Mouse (Mus musculus) forebrain, embryonic 12.5 days (tissue): ENCODE measurements around the gene Sh3bp4. TPM values are rescaled to one million over a fixed set of nuclear protein-coding genes. Genes with fewer than 3 reads are reported as not detected.

ENCODE experiments used
- ATAC-seq: fragments of 200-750 bp; cut with Nextera tagmentation; 2 replicates; pipeline ENCODE4 v1.8.0; 2017; ENCODE audit warnings: moderate TSS enrichment; ENCODE audit not compliant: low FRiP score
- H3K27ac ChIP-seq: fragments of 300-500 bp; sonication (generic); 2 replicates; pipeline ENCODE4 v1.5.1; 2016; ENCODE audit warnings: mild to moderate bottlenecking
- H3K27me3 ChIP-seq: fragments of 300-500 bp; sonication (generic); 2 replicates; pipeline ENCODE4 v1.6.1; 2016; ENCODE audit warnings: mild to moderate bottlenecking
- H3K36me3 ChIP-seq: fragments of 300-500 bp; sonication (generic); replicated peaks from 2 replicates; pipeline ENCODE4 v1.6.1; 2016; ENCODE audit warnings: mild to moderate bottlenecking
- H3K4me1 ChIP-seq: fragments of 300-500 bp; sonication (generic); 2 replicates; pipeline ENCODE4 v1.6.1; 2016
- H3K4me2 ChIP-seq: fragments of 300-500 bp; sonication (generic); 2 replicates; pipeline ENCODE4 v1.6.1; 2016; ENCODE audit warnings: mild to moderate bottlenecking, moderate library complexity
- H3K4me3 ChIP-seq: fragments of 300-500 bp; sonication (generic); replicated peaks from 2 replicates; pipeline ENCODE4 v1.5.1; 2016; ENCODE audit warnings: mild to moderate bottlenecking
- H3K9ac ChIP-seq: fragments of 300-500 bp; sonication (generic); 2 replicates; pipeline ENCODE4 v1.6.1; 2016; ENCODE audit warnings: mild to moderate bottlenecking
- H3K9me3 ChIP-seq: fragments of 300-500 bp; sonication (generic); 2 replicates; pipeline ENCODE4 v1.6.1; 2016
- WGBS: fragments of 180-500 bp; shearing (Covaris S2); methylation state at CpG from one replicate; pipeline ENCODE4 v1.1.7; 2016; 5-methylcytosine and 5-hydroxymethylcytosine counted together
- polyA plus RNA-seq: library from polyadenylated mRNA; unstranded; fragments of >200 nt; fragmentation: Nextera tagmentation; extraction: Ambion mirVana; gene quantifications from 2 replicates; pipeline ENCODE4 v1.2.1, GENCODE M21; 2016

The Sh3bp4 gene
- 26.5 and 27.1 TPM in 2 replicates for polyA plus RNA-seq

GRCm38 (mm10) chr1:89070103-89070700 lies at the start of gene Sh3bp4:
Gene Sh3bp4 (plus strand): TSS chr1:89070415.
- under 1% methylated on average over 49 of the region's 63 CpGs for WGBS

GRCm38 (mm10) chr1:89022997-89023396 lies 47.2 kb upstream of the Sh3bp4 start:
- no peak overlapping the region for H3K9ac ChIP-seq

More at GRCm38 (mm10) chr1:89070103-89070700, at the start of gene Sh3bp4:
- Histone ChIP-seq H3K4me1 (peaks cover 46% of the 10 kb centered on the region), H3K9ac (peak within 1 kb of the TSS; percentile 91), H3K4me3 (peak within 1 kb of the TSS; percentile 85), H3K4me2 (peak within 1 kb of the TSS; percentile 72), H3K9me3 (no peaks in the 10 kb centered on the region), H3K36me3 (no peaks in the 10 kb centered on the region), H3K27me3 (no peaks in the 10 kb centered on the region), H3K27ac (peak within 1 kb of the TSS; percentile 82)
- peak; percentile 93 for ATAC-seq

DNA sequence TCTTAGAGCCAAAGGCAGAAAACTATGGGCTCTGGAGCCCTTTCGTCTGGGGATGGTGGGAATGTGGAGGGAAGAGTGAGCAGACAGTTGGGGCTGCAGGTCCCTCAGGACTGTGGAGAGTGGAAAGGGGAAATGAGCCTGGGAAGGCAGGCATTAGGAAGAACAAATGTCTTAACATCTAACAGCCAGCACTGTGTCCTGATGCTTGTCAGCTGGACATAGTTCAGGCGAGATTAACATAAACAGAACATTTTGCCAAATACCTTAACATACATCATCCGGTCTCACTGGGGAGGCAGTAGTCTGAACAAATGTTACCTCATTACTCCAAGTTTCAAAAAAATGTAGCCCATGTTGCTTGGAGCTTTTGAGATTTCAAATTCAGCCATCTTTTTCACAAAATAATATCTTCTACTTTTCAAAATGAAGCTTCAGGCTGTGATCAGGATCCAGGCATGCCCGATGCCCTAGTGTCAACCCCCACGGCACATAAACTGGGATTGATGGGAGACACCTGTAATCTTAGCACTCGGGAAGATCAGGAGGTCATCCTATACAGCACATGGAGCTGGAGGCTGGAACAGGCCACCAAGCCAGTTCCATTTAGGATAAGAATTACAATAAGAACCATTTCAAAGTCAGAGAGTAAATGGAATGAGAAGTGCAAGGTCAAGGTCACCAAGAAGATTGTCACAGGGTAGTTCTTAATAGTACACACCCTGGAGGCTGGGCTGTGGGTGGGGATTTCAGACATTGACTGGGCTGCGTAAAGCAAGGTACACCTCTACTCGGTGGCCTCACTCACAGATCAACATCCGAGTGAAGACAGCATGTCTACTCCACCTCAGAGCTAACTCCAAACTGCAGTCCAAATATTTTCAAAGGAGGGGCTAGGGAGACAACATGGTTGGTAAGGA lies 45.3 kb upstream of the Sh3bp4 start:
- H3K27ac ChIP-seq = no peak overlapping the region
- H3K27me3 ChIP-seq = no peaks in the 10 kb centered on the region
- no peaks in the 10 kb centered on the region for H3K9me3 ChIP-seq
- H3K4me1 ChIP-seq = peaks cover 4% of the 10 kb centered on the region; the same call in 1 of the 2 replicates
- no peak overlapping the region for H3K9ac ChIP-seq
- WGBS = 82% methylated on average over 9 of the region's 9 CpGs
- ATAC-seq = no peak
- H3K4me3 ChIP-seq = no peak overlapping the region
- no peaks in the 10 kb centered on the region for H3K36me3 ChIP-seq
- H3K4me2 ChIP-seq = no peak overlapping the region

More at GRCm38 (mm10) chr1:89022997-89023396, 47.2 kb upstream of the Sh3bp4 start:
- WGBS = 85% methylated on average over 7 of the region's 7 CpGs
- H3K27ac ChIP-seq = no peak overlapping the region
- ATAC-seq = no peak
- H3K4me3 ChIP-seq = no peak overlapping the region
- no peaks in the 10 kb centered on the region for H3K36me3 ChIP-seq
- no peaks in the 10 kb centered on the region for H3K27me3 ChIP-seq
- H3K9me3 ChIP-seq = no peaks in the 10 kb centered on the region
- peaks cover 4% of the 10 kb centered on the region; the same call in 1 of the 2 replicates for H3K4me1 ChIP-seq
- H3K4me2 ChIP-seq = no peak overlapping the region

DNA sequence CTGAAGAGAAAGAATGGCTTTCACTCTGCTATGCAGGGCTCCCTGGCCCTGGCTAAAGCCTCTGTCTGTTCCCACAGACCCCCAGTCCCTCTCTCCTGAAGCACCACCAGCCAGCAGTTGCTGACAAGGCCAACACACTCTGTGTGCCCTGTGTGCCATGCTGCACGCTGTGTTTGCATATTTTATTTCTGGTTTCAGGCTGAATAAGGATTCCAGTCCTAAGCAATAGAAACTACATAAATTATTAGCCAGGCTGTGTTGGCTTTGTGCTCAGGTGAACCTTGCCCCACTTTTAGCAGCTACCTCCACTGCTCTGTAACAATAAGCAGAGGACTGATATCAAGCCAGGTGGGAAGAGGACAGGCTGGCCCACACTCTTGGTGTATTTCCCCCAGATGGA lies 44.2 kb upstream of the Sh3bp4 start:
- WGBS = 83% methylated on average over 1 of the region's 1 CpGs
- Histone ChIP-seq H3K27ac (no peak overlapping the region), H3K9me3 (no peaks in the 10 kb centered on the region), H3K9ac (no peak overlapping the region), H3K4me2 (no peak overlapping the region), H3K4me1 (peaks cover 4% of the 10 kb centered on the region; the same call in 1 of the 2 replicates), H3K27me3 (no peaks in the 10 kb centered on the region), H3K36me3 (no peaks in the 10 kb centered on the region), H3K4me3 (no peak overlapping the region)
- no peak for ATAC-seq

DNA sequence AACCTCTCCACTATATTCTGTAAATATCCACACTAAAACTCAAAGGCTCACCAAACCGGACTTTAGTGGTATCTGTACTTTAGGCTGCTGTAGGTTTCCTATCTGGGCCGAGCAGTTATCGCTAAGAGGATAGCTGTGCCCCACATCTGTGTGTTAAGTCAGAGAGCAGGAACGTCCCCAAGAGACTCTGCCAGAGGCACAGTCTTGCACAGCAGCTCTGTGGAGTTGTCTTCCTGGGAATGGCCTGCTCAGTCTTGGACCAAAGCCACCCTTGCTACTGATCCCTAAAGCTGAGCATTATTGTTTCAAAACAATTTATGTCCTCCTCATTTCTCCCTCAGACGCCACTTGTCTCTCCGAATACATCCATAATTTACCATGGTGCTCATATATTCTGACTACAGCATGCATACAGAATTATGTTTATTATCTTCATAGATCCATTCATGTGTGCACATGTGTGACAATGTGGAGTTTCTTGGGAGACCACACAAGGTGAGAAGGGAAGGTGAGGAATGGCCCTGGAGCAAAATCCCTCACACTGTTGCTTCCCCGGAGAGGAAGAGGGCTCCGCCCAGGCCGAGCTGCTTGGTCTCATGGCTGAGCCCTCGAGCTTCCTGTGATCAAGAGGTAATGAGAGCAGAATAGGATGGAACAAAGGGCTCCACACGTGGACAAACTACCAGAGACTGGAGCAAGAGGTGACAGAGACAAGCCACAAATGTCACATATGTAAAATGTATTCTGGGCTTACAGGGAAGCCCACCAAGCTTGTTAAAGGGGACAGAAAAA lies 40.9 kb upstream of the Sh3bp4 start:
- no peaks in the 10 kb centered on the region for H3K36me3 ChIP-seq
- H3K27me3 ChIP-seq = no peaks in the 10 kb centered on the region
- no peak for ATAC-seq
- 78% methylated on average over 11 of the region's 11 CpGs for WGBS
- no peaks in the 10 kb centered on the region for H3K9me3 ChIP-seq
- H3K4me3 ChIP-seq = no peak overlapping the region
- H3K4me2 ChIP-seq = no peak overlapping the region
- H3K4me1 ChIP-seq = peaks cover 4% of the 10 kb centered on the region; the same call in 1 of the 2 replicates
- no peak overlapping the region for H3K9ac ChIP-seq
- no peak overlapping the region for H3K27ac ChIP-seq

DNA sequence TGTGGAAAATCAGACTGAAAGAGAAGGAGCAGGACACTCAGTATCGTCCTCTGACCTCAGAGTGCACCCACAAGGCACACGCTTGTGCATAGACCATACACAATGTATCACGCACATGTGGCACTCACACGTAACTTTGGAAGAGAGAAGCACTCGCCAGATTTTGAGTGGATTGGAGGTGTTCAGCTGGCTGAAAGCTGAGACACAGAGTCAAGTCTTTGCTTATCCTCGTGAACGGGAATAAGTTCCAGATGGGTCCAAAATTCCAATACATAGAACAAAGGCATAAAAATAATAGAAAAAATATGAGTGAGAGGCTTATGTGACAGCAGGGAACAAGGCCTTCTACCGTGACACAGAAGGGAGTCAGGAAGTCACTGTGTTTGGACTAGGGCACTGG lies 36.6 kb upstream of the Sh3bp4 start:
- Histone ChIP-seq H3K27ac (no peak overlapping the region), H3K36me3 (no peaks in the 10 kb centered on the region), H3K4me3 (no peak overlapping the region), H3K9ac (no peak overlapping the region), H3K9me3 (no peaks in the 10 kb centered on the region), H3K4me2 (no peak overlapping the region), H3K27me3 (no peaks in the 10 kb centered on the region), H3K4me1 (no peaks in the 10 kb centered on the region)
- no peak for ATAC-seq
- 79% methylated on average over 8 of the region's 8 CpGs for WGBS

GRCm38 (mm10) chr1:89034061-89034460 lies 36.2 kb upstream of the Sh3bp4 start:
- H3K4me1 ChIP-seq = no peaks in the 10 kb centered on the region
- H3K4me2 ChIP-seq = no peak overlapping the region
- ATAC-seq = no peak
- no peaks in the 10 kb centered on the region for H3K27me3 ChIP-seq
- H3K9ac ChIP-seq = no peak overlapping the region
- no peak overlapping the region for H3K27ac ChIP-seq
- no peaks in the 10 kb centered on the region for H3K36me3 ChIP-seq
- 71% methylated on average over 4 of the region's 4 CpGs for WGBS
- H3K4me3 ChIP-seq = no peak overlapping the region
- no peaks in the 10 kb centered on the region for H3K9me3 ChIP-seq

DNA sequence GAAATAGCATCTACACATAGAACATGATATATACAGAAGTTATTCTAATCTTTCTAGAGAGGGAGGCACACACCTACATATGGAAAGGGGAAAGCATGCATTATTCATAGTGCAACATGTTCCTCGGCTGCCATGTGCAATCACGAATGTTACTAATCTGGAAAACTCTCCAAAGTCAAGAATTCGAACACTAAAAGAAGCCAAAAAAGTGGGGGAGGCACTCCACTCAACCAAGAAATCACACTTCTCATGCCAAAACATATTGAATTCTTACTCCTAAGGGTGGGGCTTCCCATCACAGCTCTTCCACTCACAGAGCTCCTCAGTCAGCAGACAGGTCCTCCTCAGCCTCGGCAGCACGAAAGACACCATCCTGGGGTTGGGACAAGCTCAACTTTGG lies 35.1 kb upstream of the Sh3bp4 start:
- Histone ChIP-seq H3K4me1 (no peaks in the 10 kb centered on the region; the same call in 1 of the 2 replicates), H3K9ac (no peak overlapping the region), H3K4me3 (no peak overlapping the region), H3K27ac (no peak overlapping the region), H3K9me3 (no peaks in the 10 kb centered on the region), H3K27me3 (no peaks in the 10 kb centered on the region), H3K36me3 (no peaks in the 10 kb centered on the region), H3K4me2 (no peak overlapping the region)
- 85% methylated on average over 5 of the region's 5 CpGs for WGBS
- no peak for ATAC-seq

GRCm38 (mm10) chr1:89039836-89040235 lies 30.4 kb upstream of the Sh3bp4 start:
- 82% methylated on average over 2 of the region's 2 CpGs for WGBS
- no peak for ATAC-seq
- Histone ChIP-seq H3K27ac (no peak overlapping the region), H3K4me1 (no peaks in the 10 kb centered on the region; the same call in 1 of the 2 replicates), H3K4me3 (no peak overlapping the region), H3K36me3 (no peaks in the 10 kb centered on the region), H3K4me2 (no peak overlapping the region), H3K27me3 (no peaks in the 10 kb centered on the region), H3K9me3 (no peaks in the 10 kb centered on the region), H3K9ac (no peak overlapping the region)

DNA sequence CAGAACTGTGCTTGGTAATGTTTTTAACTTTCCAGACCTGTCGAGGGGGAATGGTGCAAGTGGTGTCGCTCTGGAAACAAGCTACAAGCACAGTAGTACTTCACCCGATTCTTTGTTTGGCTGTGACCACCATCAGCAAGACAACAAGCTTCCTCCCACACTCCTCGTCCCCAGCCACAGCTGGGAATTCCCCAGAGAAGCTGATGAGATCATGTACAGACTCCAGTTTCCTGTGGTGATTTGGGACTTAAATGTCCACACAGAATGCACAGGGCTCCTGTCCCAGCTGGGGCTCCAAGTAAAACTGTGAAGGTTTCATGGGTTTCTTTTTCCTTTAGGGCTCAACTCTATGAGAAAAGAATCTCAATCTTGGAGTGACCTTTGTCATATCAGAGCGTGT lies 28.9 kb upstream of the Sh3bp4 start:
- Histone ChIP-seq H3K9ac (no peak overlapping the region), H3K4me1 (peaks cover 7% of the 10 kb centered on the region), H3K27me3 (no peaks in the 10 kb centered on the region), H3K4me2 (no peak overlapping the region), H3K36me3 (no peaks in the 10 kb centered on the region), H3K27ac (no peak overlapping the region), H3K9me3 (no peaks in the 10 kb centered on the region), H3K4me3 (no peak overlapping the region)
- 68% methylated on average over 5 of the region's 5 CpGs for WGBS
- ATAC-seq = no peak

DNA sequence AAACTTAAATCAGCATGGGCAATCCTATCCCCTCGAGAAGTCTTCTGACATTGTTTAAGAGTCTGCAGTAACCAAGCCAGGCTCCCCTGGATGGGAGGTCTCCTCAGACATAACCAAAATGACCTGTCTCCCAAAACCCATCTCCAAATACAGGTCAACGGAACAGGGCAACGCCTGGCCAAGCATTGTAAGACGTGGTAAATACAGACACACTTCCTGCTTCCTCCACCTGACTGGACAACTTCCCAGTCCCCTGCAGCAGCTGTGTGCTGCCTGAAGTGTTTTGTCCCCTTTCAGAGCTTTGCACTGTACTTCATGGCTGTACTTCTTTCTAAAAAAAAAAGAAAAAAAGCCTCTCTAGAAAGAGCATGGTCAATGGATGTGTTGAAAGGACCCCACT lies 28.1 kb upstream of the Sh3bp4 start:
- Histone ChIP-seq H3K4me1 (peaks cover 7% of the 10 kb centered on the region), H3K9ac (no peak overlapping the region), H3K27me3 (no peaks in the 10 kb centered on the region), H3K4me2 (no peak overlapping the region), H3K4me3 (no peak overlapping the region), H3K9me3 (no peaks in the 10 kb centered on the region), H3K27ac (no peak overlapping the region), H3K36me3 (no peaks in the 10 kb centered on the region)
- ATAC-seq = no peak
- WGBS = 81% methylated on average over 4 of the region's 4 CpGs

DNA sequence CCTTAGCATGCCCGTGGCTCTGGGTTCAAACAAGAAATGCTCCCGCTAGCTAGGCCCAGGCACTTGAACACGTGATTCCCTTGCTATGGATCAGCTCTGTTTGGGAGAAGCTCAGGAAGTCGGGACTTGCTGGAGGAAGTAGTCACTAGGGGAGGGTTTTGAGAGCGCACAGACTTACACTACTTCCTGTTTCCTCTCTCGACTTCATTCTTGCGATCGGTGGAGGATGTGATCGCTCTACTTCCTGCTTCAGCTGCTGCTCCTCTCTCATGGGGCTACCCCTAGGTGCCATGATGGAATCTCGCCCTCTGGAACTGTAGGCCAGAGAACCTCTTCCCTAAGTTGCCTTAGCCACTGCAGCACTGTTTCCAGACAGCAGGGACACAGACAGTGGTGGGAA lies 27.3 kb upstream of the Sh3bp4 start:
- ATAC-seq = no peak

More for the DNA sequence above, 27.3 kb upstream of the Sh3bp4 start:
- 89% methylated on average over 10 of the region's 10 CpGs for WGBS
- Histone ChIP-seq H3K4me3 (no peak overlapping the region), H3K9ac (no peak overlapping the region), H3K27ac (no peak overlapping the region), H3K9me3 (no peaks in the 10 kb centered on the region), H3K4me1 (peaks cover 7% of the 10 kb centered on the region), H3K4me2 (no peak overlapping the region), H3K27me3 (no peaks in the 10 kb centered on the region), H3K36me3 (no peaks in the 10 kb centered on the region)
